Mouse (Mus musculus) cerebellum, postnatal 25 days (tissue): ENCODE measurements around the gene Snapc2.
"Not testable (repeated sequence)": the region's sequence is repeated elsewhere in the genome, so short reads cannot be mapped to it uniquely, and the experiment has no call there.

Experiments used
- DNase-seq, 2 experiments: peaks; one replicate each; pipeline ENCODE4 v3.0.0; 2021; ENCODE audit warnings: mixed read lengths in 2 of 2

The Snapc2 gene

GRCm38 (mm10) chr8:4238434-4239192, 14.3 kb upstream of the Snapc2 start, which contains the start of the genes Map2k7 and Gm49320:
Map2k7 (plus strand) TSS chr8:4238740.
Gm49320 (plus strand) TSS chr8:4238865.
- peak; percentile 100 for DNase-seq

- no peak for DNase-seq
These were observed 13.5 kb upstream of the Snapc2 start for GRCm38 (mm10) chr8:4239193-4239890.

- DNase-seq, result no peak
These were observed 7.8 kb upstream of the Snapc2 start for GRCm38 (mm10) chr8:4245061-4245460.

- peak in 1 of 2 experiments; percentile 40 for DNase-seq
These were observed 7.1 kb upstream of the Snapc2 start for GRCm38 (mm10) chr8:4245737-4246136.

- no peak for DNase-seq
These were observed 5.6 kb upstream of the Snapc2 start for GRCm38 (mm10) chr8:4247241-4247640.

GRCm38 (mm10) chr8:4247951-4248540, 4.8 kb upstream of the Snapc2 start, which contains the start of gene Tgfbr3l:
Tgfbr3l (plus strand) TSS chr8:4248214.
- no peak for DNase-seq

- peak in 1 of 2 experiments; percentile 19 for DNase-seq
These were observed 3.7 kb upstream of the Snapc2 start for GRCm38 (mm10) chr8:4249213-4249612.

GRCm38 (mm10) chr8:4250306-4250970, 2.4 kb upstream of the Snapc2 start:
- DNase-seq, result peak; percentile 85 to 92

- peak in 1 of 2 experiments; percentile 6 for DNase-seq
These were observed 642 bp upstream of the Snapc2 start for GRCm38 (mm10) chr8:4252116-4252760.

GRCm38 (mm10) chr8:4254001-4254400, 1.1 kb downstream of the Snapc2 start:
- peak; percentile 77 to 90 for DNase-seq

- not testable (repeated sequence) for DNase-seq
These were observed 2.6 kb downstream of the Snapc2 start for GRCm38 (mm10) chr8:4255471-4255870.

- peak in 1 of 2 experiments; percentile 4 for DNase-seq
These were observed 4.0 kb downstream of the Snapc2 start for GRCm38 (mm10) chr8:4256911-4257310.

- peak in 1 of 2 experiments; percentile 2 for DNase-seq
These were observed 4.5 kb downstream of the Snapc2 start for GRCm38 (mm10) chr8:4257350-4257749.

- DNase-seq, result peak; percentile 64 to 78
These were observed 5.4 kb downstream of the Snapc2 start for GRCm38 (mm10) chr8:4258233-4258632.

GRCm38 (mm10) chr8:4258678-4259077, 5.8 kb downstream of the Snapc2 start:
- peak in 1 of 2 experiments; percentile 42 for DNase-seq

- DNase-seq, result peak; percentile 71 to 87
These were observed 6.4 kb downstream of the Snapc2 start, which contains the start of gene Ctxn1 for GRCm38 (mm10) chr8:4259125-4259804. Ctxn1 (minus strand) TSS chr8:4259274.

GRCm38 (mm10) chr8:4259805-4260170, 6.9 kb downstream of the Snapc2 start:
- no peak for DNase-seq

GRCm38 (mm10) chr8:4263105-4263791, 10.4 kb downstream of the Snapc2 start:
- no peak for DNase-seq

- no peak for DNase-seq
These were observed 12.5 kb downstream of the Snapc2 start for GRCm38 (mm10) chr8:4265160-4265914.

- peak in 1 of 2 experiments; percentile 44 for DNase-seq
These were observed 14.7 kb downstream of the Snapc2 start for GRCm38 (mm10) chr8:4267627-4268026.
